Mouse (Mus musculus) cerebral cortex, adult 2 months (tissue): ENCODE results near the gene Nt5e.

Experiments used
- WGBS: fragments of 180-500 bp; shearing (Covaris S2); methylation state at CpG from one replicate; pipeline ENCODE4 v1.1.7; 2018; 5-methylcytosine and 5-hydroxymethylcytosine counted together

Nt5e gene

DNA sequence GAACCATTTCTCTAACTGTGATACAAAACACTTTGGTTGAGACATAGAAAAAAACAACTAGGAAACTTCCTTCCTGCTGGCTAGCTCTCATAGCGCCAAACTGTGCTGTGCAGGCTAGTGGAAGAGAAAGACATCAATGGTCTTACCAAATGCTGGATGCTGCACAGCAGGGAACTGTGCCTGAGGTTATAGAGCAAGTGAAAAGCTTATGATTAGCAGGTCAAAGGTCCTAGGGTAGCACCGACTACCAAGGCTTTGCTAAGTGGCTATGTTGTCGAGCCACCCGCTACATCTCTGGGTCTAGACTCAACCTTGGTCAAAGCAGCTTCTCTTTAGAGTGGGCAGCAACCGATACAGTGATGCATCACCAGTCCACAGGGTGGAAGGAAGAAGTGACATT lies 61.8 kb downstream of the Nt5e start:
- 75% methylated on average over 5 of the region's 5 CpGs for WGBS

DNA sequence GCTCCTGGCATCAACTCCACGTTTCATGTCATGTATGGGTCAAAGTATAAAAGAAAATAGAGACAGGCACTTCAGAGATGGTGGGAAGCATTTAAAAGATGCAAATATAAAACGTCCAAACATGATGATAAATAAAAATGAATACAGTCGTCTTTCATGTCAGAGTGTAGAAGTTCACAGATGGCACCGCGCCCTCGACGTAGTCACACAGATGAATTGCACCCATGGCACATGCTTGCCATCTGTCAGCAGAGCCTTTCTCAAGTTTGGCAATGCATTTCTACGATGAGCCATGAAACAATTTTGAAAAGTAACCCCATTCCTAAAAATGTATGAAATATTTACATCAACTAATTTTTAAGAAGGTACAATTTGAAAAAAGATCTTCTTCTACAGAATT lies 67.9 kb downstream of the Nt5e start:
- 56% methylated on average over 8 of the region's 8 CpGs for WGBS

DNA sequence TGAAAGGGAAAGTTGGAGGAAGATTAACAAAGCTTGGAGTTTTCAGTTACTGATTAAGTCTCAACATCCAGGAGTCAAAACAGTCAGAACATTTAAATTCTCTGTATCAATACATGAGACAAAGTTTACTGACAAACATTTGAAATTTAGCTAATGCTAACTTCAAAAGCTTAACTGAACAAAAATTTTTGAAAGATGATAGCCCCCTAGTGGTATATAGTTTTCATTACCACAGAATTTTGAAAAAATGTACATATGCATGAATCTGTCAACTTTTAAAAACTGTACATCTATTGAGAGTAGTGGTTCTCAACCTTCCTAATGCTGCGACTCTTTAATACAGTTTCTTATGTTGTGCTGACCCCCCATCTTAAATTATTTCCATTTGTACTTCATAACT lies 71.5 kb downstream of the Nt5e start:
- WGBS = 85% methylated on average over 1 of the region's 1 CpGs

DNA sequence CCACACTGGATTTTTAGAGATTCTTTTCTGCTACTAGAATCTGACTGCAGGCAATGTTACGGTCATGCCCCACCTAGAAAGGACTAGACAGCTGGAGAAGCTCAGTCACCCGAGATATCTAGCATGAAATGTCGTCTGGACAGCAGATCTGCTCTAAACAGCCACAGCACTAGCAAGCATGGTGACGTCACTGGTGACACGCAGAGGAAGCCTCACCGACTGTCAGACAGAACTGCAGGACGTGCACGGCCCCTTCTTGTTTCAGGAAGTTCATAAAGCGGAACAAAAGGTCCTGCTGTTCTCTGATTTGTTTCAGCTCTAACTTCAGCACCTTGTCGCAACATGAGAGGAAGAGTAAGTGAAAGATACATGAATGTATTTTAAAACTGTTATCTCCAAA lies 77.1 kb downstream of the Nt5e start:
- 66% methylated on average over 10 of the region's 10 CpGs for WGBS

DNA sequence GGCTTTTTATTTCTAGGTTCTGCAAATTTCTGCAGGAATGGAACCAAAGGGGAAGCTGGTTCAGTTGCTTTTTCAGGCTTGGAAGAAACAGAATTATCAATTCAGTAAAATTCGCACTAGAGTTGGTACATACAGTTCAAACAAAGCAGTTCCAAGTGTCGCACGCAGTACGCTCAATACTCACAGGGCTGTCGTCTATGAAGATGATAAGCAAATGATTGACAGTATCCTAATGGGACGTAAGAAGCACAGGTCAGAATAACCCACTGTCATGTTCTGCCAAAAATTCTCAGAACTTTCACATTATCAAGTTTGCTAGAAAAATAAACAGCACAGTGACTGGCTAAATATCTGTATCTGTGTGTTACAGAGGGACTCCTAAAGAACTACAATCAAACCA lies 77.5 kb downstream of the Nt5e start:
- 87% methylated on average over 6 of the region's 6 CpGs for WGBS

DNA sequence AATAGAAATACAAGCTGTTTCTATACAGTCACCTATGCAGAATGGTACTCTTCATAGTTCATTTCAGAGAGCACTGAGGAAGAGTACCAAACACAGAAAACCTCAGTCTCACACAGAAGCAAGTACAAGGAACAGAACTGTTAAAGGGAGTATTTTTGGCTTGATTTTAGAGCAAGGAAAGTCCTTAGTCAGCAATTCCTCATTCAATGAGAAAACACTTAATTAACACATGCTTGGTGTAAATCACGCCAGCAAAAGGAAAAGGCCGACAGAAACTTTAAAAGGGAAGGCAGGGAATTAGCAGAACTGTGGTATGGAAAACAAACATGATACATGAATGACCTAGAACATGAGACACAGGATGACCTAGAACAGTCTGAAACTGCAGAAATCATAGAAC lies 83.0 kb downstream of the Nt5e start:
- 53% methylated on average over 2 of the region's 2 CpGs for WGBS

DNA sequence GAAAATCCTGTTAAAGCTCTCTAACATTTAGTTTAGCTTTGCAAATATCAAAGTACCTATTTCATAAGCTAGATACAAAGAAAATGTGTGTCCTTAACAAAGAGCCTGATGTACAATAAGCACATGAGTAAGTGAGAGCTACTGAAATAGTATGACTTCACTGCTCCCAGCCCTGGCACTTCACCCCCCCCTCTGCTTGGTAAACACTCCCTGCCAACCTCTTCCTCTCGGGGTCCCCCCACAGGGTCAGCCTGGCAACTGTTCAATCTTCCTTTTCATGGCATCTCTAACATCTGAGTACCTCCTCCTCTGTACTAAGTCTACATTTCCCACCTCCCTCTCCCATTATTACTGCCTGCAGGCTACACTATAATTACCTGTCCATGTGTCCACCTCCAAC lies 89.8 kb downstream of the Nt5e start:
- 38% methylated on average over 1 of the region's 1 CpGs for WGBS
